Mouse (Mus musculus) heart, postnatal 25 days (tissue): ENCODE measurements around the gene Gm19935. TPM values are rescaled to one million over a fixed set of nuclear protein-coding genes. Genes with fewer than 3 reads are reported as not detected.

Experiments
- DNase-seq: peaks from one replicate; pipeline ENCODE4 v3.0.0; 2022; ENCODE audit warnings: low spot score
- intact Hi-C: fragments of 180-260 bp; cut with DNase I; formaldehyde crosslinking; loops from one replicate; pipeline ENCODE4 v1.15.1; 2025
- total RNA-seq, 2 experiments: library from RNA; stranded (reverse); gene quantifications; 2 replicates each; pipeline ENCODE4 v1.2.3; 2021

The Gm19935 gene
- total RNA-seq, 2 experiments from 2014 or later = not detected

DNA sequence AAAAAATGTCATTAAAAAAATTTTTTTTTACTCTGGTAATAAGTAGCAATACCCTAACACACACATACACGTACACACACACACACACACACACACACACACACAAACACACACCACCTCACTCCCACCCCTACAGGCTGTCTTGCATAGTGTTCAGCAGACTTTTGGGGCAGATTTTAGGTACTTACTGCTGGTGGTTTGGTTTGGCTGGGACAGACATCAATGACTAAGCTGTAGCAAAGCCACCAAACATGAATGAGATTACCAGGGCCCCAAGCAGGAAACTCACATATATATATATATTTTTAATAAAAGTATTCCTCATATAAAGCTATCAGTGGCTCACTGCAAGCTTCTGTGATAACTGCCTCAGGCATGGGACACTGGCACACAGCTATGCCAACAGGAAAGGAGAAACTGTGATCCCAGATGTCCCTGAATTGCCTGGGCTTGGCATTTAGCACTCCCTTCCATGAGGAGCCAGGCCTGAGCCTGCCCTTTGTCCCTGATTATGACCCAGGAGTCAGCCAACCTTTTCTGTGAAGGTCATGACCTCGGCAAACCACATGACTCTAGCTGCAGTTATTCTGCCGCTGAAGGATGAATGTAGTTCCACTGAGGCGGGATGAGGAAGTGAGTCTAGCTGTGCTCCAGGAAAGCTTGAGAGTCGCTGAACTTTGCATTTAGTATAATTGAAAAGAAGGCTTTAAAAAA lies 15.5 kb upstream of the Gm19935 start:
- no peak for DNase-seq
- intact Hi-C loops = no loop called here

DNA sequence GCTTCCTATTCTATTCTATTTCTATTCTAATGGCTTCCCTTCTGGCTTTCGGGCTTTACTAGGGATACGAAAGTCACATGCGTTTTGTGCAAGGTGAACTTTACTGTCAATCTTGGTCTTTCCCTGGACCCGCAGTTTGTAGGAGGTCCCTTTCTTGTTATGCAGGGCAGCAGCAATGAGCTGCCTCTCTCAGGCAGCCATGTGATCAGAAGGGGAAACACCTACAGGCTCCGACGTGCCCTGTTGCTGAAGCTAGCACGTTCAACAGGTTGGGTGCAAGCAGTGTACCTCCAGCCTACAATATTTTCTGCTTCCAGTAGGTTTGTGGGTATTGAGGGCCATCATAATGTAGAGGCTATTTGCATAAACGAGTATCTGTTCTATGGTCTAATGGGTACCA lies 13.8 kb upstream of the Gm19935 start:
- intact Hi-C loops = no loop called here
- no peak for DNase-seq

DNA sequence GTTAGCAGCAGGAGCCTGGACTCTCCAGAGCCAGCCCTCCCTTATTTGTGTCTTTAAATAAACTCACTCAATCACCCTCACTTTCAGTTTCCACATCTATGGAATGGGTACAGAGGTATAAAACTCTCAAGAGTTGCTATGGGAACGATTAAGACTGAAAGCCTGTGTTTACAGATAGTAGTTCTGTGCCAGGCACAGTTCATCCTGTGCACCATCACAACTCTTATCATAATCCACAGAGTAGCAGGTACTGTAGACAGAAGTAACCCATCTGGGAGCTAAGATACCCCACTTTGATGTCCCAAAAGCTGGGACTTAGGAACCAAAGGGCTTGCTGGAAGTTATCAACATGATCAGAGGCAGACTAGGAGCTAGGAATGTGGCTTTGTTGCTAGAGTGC lies 12.6 kb upstream of the Gm19935 start:
- intact Hi-C loops = loop anchor here (2.0 kb wide), 4 partner anchors 39 to 189 kb away; no protein-coding TSS in a partner anchor
- DNase-seq = no peak

DNA sequence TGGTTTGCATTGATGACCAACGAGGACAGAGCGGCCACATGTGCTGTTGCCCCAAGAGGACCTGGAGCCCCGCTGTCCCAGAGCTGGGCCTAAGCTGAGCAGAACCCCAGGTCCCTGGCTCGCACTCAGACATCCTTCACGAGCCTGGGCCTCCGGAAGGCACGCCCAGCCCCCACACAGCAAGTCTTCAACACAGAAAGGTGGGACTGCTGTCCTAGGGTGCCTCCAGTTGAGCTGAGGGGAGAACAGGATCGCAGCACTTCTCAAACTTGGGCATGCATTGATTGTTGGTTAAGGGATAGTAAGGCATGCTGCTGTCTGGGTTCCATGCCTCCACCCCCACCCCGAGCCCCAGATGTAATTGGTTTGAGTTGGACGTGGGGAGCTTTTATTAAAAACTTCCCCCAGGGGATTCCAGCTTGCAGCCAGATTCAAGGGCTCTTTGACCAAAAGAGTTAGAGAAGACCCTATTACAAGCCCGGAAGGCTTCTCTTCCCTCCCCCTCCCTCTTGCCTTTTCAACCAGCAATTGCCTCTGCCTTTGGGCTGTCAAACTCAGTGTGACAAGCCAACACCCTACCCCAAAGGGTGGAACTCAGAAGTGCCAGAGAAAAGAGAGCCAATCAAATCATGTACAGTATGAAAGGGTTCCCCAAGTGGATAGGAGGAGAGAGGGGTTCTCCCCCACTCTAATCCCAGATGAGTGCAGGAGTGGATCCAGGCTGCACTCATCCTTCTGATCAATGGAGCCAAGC lies 12.0 kb upstream of the Gm19935 start:
- no peak for DNase-seq
- intact Hi-C loops = loop anchor here (1.0 to 2.0 kb wide), 6 partner anchors 40 to 190 kb away; no protein-coding TSS in a partner anchor

DNA sequence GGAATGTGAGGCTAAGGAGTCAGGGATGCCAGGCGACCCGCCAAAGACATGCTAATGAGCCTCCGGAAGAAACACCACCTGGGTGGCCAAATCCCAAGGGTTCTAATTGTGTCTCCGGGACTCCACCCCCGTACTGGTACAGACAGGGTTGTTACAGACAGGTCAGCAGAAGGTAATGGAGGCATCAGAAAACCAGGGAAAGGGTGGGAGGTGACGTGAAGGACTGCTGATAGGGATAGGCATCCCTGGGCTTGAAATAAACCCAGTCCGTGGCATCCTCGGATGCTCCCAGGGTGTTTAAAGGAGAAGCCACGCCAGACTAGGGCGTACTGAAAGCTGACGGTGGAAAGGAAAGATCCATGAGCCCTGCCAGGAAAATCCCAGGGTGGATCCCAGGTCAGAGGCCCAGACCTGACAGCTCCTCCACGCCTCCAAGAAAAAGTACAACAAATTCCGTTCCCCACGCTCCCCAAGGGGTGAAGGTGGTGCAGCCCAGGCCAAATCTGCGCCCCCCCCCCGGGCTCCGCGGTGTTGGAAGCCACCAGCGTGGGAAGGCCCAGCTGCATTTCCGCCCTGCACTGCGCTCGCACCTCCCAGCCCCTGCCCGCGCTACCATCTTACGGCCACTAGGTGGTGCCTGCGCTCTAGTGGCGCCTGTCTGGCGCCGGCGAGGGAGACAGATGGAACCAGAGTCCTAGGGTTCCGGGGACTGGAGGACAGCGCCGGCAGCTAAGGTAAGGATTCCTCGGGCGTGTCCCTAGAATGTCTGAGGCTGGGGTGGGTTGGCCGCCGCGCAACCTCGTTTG lies 11.2 kb upstream of the Gm19935 start, which contains the start of gene Chd9:
Gene Chd9 (plus strand): TSS at position 172 of the 806 bp plus-strand sequence.
- peak; percentile 91 for DNase-seq
- intact Hi-C loops = loop anchor here (1.0 to 2.0 kb wide), 6 partner anchors 40 to 190 kb away; no protein-coding TSS in a partner anchor

DNA sequence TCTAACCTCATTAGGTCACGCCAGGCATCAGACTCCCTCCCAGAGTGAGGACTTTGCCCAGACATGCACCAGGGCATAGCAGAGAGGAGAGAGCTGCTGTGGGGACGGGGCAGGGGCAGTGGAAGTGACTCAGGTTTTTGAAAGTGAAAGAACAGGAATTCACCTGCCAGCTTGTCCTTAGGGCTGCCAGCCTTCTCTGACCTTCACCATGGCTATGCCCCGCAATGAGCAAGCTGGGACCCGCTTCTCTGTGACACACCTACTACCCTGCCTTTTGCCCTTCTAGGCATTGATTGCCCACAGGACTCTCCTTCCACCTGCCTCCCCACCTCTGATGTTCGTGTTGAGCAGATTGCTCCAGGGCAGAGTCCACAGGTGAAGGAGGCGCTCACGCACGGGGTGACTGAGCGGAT lies 8.3 kb upstream of the Gm19935 start:
- intact Hi-C loops = no loop called here
- DNase-seq = no peak

DNA sequence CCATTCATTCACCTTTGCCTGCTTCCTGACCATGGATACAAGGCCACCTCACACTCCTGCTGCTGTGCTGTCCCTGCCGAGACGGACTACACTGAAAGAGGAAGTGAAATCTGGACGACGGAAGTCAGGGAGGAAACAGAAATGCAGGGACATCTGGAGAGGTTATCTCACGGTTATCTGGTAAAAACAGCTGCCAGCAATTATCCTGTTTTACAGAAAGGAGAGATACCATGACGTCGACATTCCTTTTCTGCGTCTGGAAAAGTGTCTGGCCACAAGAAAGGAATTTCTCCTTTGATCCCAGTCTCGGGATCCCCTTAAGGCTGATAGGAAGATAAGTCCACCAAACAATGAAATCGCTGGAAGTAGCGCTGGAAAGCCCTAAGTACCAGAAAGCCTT lies 5.2 kb upstream of the Gm19935 start:
- intact Hi-C loops = no loop called here
- peak; percentile 35 for DNase-seq

DNA sequence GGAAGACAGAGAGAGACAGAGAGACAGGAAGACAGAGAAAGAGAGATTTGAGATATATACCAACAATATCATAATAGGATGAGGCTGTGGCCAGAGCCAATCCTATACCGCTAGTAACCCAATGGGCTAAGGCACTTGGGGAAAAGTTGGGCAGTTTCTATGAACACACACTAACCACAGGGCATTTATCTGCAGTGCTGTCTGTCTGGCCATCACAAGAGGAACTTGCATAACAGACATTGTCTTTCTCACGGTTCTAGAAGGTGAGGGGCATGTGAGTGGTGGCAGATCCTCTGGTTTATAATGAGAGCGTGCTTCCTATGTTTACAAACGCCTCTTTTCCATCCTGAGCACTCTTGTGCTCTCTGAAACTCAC lies 3.1 kb upstream of the Gm19935 start:
- no peak for DNase-seq
- intact Hi-C loops = loop anchor here (2.0 kb wide), 1 partner anchor 26 kb away; no protein-coding TSS in a partner anchor

DNA sequence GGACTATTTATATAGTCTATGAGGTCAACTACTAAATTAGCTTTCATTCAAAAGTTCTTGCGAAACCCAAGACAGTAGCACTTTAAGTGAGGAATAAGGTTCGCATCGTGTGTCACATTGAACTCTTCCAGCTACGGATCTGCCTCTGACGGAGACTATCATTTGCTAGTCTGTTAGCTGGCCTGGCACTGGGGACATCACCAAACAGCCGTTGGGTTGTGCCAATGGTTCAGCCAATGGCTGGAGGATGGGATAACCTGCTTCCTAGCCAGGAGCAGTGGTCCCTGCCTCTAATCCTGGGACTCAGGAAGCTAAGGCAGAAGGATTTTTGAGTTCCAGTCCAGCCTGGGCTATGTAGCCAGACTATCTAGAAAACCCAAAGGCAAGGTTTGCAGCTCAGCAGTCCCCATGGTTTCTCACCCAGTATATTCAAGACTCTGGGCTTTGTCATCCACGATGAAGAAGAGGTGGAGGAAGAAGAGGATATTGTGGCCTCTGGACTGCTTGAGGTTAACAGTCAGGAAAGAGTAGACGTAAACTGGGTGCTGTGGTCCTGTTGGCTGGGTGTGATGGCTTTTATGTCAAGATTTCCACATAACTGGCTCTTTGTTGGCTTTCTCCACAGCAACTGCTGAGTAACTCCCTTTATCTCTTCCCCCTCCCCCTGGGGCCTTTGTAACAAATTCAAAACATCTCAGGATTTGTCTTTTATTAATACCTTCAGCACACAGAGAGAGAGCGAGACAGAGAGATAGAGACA lies 2.5 kb upstream of the Gm19935 start:
- intact Hi-C loops = loop anchor here (2.0 kb wide), 1 partner anchor 25 kb away; no protein-coding TSS in a partner anchor

DNA sequence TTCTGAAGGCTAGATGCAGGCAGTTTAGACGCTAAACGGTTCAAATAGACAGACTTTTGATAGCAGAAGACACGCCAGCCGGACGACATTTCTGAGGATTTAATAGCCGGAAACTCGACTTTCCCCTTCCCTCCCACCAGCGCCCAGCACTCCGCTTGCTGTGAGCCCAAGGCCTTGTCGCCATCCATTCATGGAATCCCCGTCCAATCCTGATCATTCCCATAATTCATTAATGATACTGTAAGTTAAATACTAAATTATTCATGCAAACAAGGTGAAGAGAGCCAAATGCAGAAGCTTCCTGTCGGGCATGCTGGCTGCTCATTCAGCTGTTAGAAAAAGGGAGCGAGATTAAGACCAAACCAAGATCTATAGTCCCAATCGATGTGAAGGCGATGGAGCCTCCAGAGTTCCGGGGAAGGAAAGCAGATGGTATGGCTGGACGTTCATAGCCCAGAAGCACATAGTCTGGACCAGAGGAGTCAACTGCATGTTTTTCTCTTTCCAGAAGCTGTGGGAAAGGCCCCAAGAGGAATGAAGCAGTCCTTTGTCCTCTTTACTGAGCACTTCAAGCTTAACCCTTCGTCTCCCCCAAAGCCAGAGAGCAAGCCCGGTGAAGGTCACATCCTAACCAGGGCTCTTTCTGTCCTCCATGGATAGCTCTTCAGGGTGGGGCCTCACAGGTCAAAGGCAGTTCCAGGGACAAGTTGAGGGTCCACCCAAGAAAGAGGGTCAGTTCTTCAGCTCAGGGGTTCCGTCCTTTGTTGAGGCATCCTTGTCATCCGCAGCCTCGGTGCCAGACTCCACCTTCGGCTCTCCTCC lies 921 bp downstream of the Gm19935 start:
- no peak for DNase-seq
- intact Hi-C loops = no loop called here

More for the DNA sequence above, 2.5 kb upstream of the Gm19935 start:
- DNase-seq = no peak

DNA sequence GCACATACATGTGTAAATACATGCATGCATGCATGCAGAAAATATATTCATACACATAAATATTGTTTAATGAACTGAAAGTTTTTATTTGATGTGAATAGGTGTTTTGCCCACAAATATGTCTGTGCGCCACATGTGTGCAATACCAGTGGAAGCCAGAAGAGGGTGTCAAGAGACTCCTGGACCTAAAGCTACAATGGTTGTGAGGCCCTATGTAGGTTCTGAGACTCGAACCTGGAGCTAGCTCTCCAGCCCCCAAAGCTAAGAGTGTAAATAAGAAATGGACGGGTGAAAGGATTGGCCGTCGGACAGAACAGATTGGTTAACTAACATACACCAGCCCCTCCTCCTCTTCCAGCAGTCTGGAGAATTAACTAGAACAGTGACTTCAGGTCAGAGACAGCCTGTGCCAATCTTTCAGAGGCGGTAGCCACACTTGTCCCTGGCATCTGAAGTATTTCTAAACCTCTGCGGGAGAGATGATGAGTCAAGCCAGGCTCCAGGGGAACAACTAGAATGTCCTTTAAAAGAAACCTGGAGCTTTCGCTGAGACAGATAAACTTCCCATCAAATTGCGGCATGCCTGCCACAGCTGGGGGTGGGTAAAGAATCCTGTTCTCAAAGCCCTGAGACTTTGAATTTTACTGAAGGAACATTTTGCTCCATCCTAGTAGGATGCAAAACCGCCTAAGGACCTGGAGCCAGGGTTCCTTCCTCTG lies 3.4 kb downstream of the Gm19935 start:
- intact Hi-C loops = no loop called here
- no peak for DNase-seq

DNA sequence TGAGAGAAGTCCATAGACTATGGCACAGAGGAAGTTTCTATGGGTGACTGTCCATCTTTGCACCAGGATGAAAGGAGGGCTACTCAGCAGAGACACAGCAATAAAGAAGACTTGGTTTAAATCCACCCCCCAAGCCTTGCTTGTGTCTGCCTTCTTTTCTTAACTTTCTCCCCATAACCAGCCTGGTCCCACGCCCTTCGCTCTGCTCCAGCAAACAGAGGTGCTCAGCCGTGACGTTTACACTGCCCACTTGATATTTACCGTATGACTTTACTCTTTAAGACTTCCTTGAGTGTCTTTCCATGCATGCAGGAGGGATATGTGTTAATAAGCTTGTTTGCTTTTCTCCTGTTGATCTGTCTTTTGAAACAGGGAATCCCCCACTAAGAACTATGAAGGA lies 17.7 kb downstream of the Gm19935 start:
- no peak for DNase-seq
- intact Hi-C loops = no loop called here

DNA sequence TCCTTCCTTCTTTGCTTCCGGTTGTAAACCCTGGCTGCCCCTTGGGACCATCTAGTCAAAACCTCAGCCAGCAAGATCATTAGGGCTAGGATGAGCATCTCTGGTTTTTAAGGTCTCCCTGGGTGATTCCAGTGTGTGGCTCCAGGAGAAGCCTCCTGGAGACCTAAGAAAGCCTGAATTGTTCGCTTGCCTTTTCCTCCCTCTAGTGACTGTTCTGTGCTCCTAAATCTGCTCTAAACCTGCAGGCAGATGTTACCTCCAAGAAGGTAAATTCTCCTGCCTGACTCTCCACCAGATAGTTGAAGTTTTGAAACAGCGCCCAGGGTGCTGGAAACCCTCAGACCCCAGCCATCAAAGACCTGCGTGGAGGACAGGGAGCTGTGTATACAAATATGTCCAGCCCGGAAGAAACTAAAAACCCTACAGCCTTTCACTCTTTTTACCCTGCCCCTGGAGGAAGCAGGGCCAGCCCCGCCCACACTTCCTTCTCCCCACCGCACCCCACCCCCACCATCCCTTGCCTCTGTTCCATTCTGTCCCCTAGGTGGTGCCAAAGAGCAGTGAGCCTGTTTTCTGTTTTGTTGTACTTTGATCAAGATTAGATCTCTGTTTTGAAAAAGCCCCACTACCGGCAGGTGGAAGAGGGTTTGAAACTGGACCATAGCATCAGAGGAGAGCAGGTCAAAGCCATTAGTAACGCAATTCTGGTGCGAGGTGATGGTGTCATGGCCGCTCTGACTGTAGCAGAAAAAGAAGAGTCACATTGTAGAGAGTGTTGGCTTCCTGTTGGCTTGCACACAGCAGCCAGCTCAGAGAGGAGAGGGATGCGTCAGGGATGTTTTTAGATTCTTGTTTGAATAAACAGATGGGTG lies 22.0 kb downstream of the Gm19935 start:
- DNase-seq = no peak
- intact Hi-C loops = loop anchor here (2.0 to 5.0 kb wide), 5 partner anchors 26 to 944 kb away; no protein-coding TSS in a partner anchor

DNA sequence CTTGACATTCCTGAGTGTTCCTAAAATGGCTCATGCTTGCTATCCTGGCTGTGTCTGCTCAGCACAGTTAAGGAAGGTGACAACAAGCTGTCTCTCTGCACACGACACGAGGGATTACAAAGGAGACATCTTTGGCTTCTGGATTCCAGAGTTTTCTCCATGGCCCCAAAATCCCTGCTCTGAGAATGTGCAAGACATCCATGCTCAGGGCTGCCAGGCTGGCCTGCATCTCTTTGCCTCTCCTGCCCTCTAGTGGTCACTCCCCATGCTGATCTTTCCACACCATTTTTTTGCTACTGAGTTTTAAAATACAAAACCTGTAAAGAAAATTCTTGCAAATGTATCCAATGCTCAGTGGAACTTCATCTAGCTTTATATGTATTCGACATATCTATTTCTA lies 23.5 kb downstream of the Gm19935 start:
- DNase-seq = peak; percentile 31
- intact Hi-C loops = loop anchor here (1.0 to 5.0 kb wide), 6 partner anchors 27 to 943 kb away; no protein-coding TSS in a partner anchor

DNA sequence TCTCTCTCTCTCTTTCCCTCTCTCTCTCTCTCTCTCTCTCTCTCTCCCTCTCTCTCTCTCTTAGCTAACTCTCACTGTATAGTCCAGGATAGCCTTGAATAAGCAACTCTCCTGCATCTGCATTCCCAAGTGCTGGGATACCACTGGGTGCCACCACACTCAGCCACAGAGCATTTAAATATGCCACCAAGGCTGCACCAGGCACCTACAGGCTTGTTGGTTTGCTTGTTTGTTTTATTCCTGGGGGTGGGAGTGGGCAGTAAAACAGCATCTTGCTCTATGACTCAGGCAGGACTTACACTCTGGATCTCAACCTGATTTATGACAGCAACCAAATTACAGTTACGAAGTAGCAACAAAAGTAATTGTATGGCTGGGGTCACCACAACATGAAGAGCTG lies 25.6 kb downstream of the Gm19935 start:
- DNase-seq = no peak
- intact Hi-C loops = loop anchor here (5.0 kb wide), 1 partner anchor 84 kb away; no protein-coding TSS in a partner anchor

DNA sequence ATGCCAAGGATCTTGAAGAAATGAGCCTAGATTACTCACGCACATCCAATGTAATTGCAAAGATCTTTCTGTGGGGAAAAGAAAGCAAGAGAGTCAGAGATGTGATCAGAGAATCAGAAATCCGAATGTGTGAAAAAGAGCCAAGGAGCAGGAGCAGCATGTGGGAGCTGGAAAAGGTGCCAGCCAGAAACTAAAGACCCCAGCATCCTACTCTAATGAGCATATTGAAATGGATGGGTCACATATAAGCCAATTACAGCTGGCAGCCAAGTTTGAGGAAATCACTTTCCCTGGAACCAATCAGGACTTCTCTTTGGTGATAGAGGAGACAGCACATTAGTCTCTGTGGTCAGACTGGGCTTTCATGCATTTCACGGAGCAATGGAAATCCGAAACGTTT lies 47.4 kb downstream of the Gm19935 start:
- intact Hi-C loops = no loop called here
- DNase-seq = no peak
